Comparison of ENCODE assay signal across 8 mouse cellular contexts in the genomic region with DNA sequence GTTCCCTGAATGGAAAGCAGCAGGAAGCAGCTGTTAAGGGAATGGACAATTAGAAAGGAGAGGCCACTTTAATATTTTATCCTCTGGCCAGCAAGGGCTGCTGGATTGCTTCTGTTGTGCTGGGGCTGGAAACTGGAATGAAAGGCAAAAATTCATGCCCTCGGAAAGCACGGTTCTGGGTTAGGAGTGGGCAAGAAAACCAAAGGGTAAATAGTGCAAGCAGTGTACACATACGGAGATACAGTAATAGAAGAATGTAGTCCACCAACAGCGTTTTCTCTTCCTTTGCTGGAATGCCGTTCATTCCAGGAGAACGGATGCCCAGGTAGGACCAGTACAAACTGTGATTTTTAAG. TPM values are rescaled to one million over a fixed set of nuclear protein-coding genes. Genes with fewer than 3 reads are reported as not detected.
DNase-seq lines count a peak whose midpoint lies in the region; ATAC-seq and TF ChIP-seq lines count a peak whose summit lies in the region.
"Had no signal": no experiment of that assay in that cellular context is flagged by ENCODE, and none has a peak within 500 bp of the region (broad histone marks: within the 10 kb centered on the region; RNA-seq: fewer than 3 reads in every experiment).

No protein-coding gene starts in this region.

- no peaks in the 10 kb centered on the region for H3K27me3 ChIP-seq in kidney, embryonic 14.5 days (ENCODE audit: control insufficient read depth, insufficient read depth, low read length)
- no peaks in the 10 kb centered on the region for H3K27me3 ChIP-seq in embryonic facial prominence, embryonic 15.5 days
- no peaks in the 10 kb centered on the region for H3K27me3 ChIP-seq in forebrain, embryonic 16.5 days (replicated peaks; ENCODE audit: control insufficient read depth, insufficient read depth, low read length)
- no peaks in the 10 kb centered on the region for H3K27me3 ChIP-seq in midbrain, embryonic 15.5 days (replicated peaks)
- no peaks in the 10 kb centered on the region for H3K27me3 ChIP-seq in thymus, adult 2 months (ENCODE audit: control insufficient read depth, insufficient read depth, low read length)

- H3K4me3 ChIP-seq in kidney, embryonic 14.5 days (ENCODE audit: low read length), result no peak overlapping the region
- no peak overlapping the region for H3K4me3 ChIP-seq in embryonic facial prominence, embryonic 15.5 days (replicated peaks)
- H3K4me3 ChIP-seq in forebrain, embryonic 16.5 days (replicated peaks; ENCODE audit: low read length), result no peak overlapping the region
- H3K4me3 ChIP-seq in midbrain, embryonic 15.5 days, result no peak overlapping the region
- H3K4me3 ChIP-seq in thymus, adult 2 months (ENCODE audit: control insufficient read depth, insufficient read depth, low read length), result no peak overlapping the region

- DNase-seq in kidney, postnatal 14 days, result no peak
- no peak for DNase-seq in thymus, adult 2 months
- no peak for DNase-seq in thymus, postnatal 25 days

- ATAC-seq in kidney, embryonic 14.5 days (ENCODE audit: low FRiP score, low TSS enrichment), result no peak
- no peak for ATAC-seq in embryonic facial prominence, embryonic 15.5 days (ENCODE audit: insufficient number of reproducible peaks, low FRiP score, low TSS enrichment, low read depth)
- no peak; the same call in 1 of the 2 replicates for ATAC-seq in forebrain, embryonic 16.5 days
- peak; percentile 53; the same call in 1 of the 2 replicates for ATAC-seq in midbrain, embryonic 15.5 days (replicated peaks)

- H3K4me1 ChIP-seq in kidney, embryonic 14.5 days (ENCODE audit: control insufficient read depth, insufficient read depth, low read length), result peaks cover 18% of the 10 kb centered on the region
- H3K4me1 ChIP-seq in embryonic facial prominence, embryonic 15.5 days, result peaks cover 27% of the 10 kb centered on the region
- peaks cover 9% of the 10 kb centered on the region for H3K4me1 ChIP-seq in forebrain, embryonic 16.5 days (replicated peaks; ENCODE audit: control insufficient read depth, insufficient read depth, low read length)
- peaks cover 9% of the 10 kb centered on the region; the same call in 1 of the 2 replicates for H3K4me1 ChIP-seq in midbrain, embryonic 15.5 days
- peaks cover 12% of the 10 kb centered on the region; the same call in 1 of the 2 replicates for H3K4me1 ChIP-seq in thymus, adult 2 months (replicated peaks; ENCODE audit: control insufficient read depth, insufficient read depth, low read length)

- no peak for TF ChIP-seq CTCF in thymus, adult 2 months (IDR thresholded peaks at IDR 0.05; ENCODE audit: borderline replicate concordance, control insufficient read depth, extremely low read depth, insufficient read depth, low read length, poor library complexity)

- H3K9ac ChIP-seq in kidney, embryonic 14.5 days (ENCODE audit: low read depth, low read length), result no peak overlapping the region
- H3K9ac ChIP-seq in embryonic facial prominence, embryonic 15.5 days, result no peak overlapping the region
- H3K9ac ChIP-seq in forebrain, embryonic 16.5 days (replicated peaks; ENCODE audit: low read depth, low read length), result no peak overlapping the region
- peak overlapping the region; percentile 18; the same call in 1 of the 2 replicates for H3K9ac ChIP-seq in midbrain, embryonic 15.5 days
- H3K9ac ChIP-seq: liver, embryonic 14.5 days had no signal

- H3K27ac ChIP-seq in kidney, embryonic 14.5 days (ENCODE audit: low read depth, low read length), result peak overlapping the region; percentile 60; the same call in 1 of the 2 replicates
- peak overlapping the region; percentile 79 for H3K27ac ChIP-seq in embryonic facial prominence, embryonic 15.5 days (replicated peaks)
- peak overlapping the region; percentile 30 for H3K27ac ChIP-seq in forebrain, embryonic 16.5 days (ENCODE audit: low read length)
- H3K27ac ChIP-seq in midbrain, embryonic 15.5 days, result peak overlapping the region; percentile 63
- no peak overlapping the region for H3K27ac ChIP-seq in thymus, adult 2 months (ENCODE audit: control insufficient read depth, insufficient read depth, low read length)
- H3K27ac ChIP-seq: liver, embryonic 14.5 days had no signal

- H3K4me2 ChIP-seq in kidney, embryonic 14.5 days (replicated peaks; ENCODE audit: low read depth, low read length), result no peak overlapping the region
- no peak overlapping the region for H3K4me2 ChIP-seq in embryonic facial prominence, embryonic 15.5 days (replicated peaks)
- no peak overlapping the region for H3K4me2 ChIP-seq in forebrain, embryonic 16.5 days (ENCODE audit: low read length)
- no peak overlapping the region for H3K4me2 ChIP-seq in midbrain, embryonic 15.5 days

- 85% methylated on average over 6 of the region's 6 CpGs for WGBS in kidney, embryonic 14.5 days
- WGBS in embryonic facial prominence, embryonic 15.5 days, result 56% methylated on average over 6 of the region's 6 CpGs
- 64% methylated on average over 6 of the region's 6 CpGs for WGBS in forebrain, embryonic 16.5 days
- 62% methylated on average over 6 of the region's 6 CpGs for WGBS in midbrain, embryonic 15.5 days
- 94% methylated on average over 6 of the region's 6 CpGs for WGBS in thymus, adult 2 months

- H3K9me3 ChIP-seq in kidney, embryonic 14.5 days (ENCODE audit: control insufficient read depth, low read length), result peaks cover 8% of the 10 kb centered on the region; the same call in 1 of the 2 replicates
- no peaks in the 10 kb centered on the region for H3K9me3 ChIP-seq in embryonic facial prominence, embryonic 15.5 days (replicated peaks)
- H3K9me3 ChIP-seq in forebrain, embryonic 16.5 days (ENCODE audit: control insufficient read depth, low read length), result no peaks in the 10 kb centered on the region
- no peaks in the 10 kb centered on the region for H3K9me3 ChIP-seq in midbrain, embryonic 15.5 days

- TF ChIP-seq POLR2A in thymus, adult 2 months (IDR thresholded peaks at IDR 0.05; ENCODE audit: control insufficient read depth, extremely low read depth, insufficient read depth, low read length, poor library complexity), result no peak

- H3K36me3 ChIP-seq in kidney, embryonic 14.5 days (ENCODE audit: control insufficient read depth, insufficient read depth, low read length), result no peaks in the 10 kb centered on the region
- H3K36me3 ChIP-seq in embryonic facial prominence, embryonic 15.5 days, result no peaks in the 10 kb centered on the region
- no peaks in the 10 kb centered on the region for H3K36me3 ChIP-seq in forebrain, embryonic 16.5 days (ENCODE audit: control insufficient read depth, insufficient read depth)
- H3K36me3 ChIP-seq in midbrain, embryonic 15.5 days (replicated peaks), result no peaks in the 10 kb centered on the region
- no peaks in the 10 kb centered on the region for H3K36me3 ChIP-seq in thymus, adult 2 months (ENCODE audit: control insufficient read depth, insufficient read depth, low read length)

RNA-seq across cellular contexts. Expression of gene Zfr, which starts 50.8 kb away (rescaled TPM):
- polyA plus RNA-seq in kidney, embryonic 14.5 days (2014; fragmentation: Nextera tagmentation; extraction: Ambion mirVana), result 83.8 and 154 TPM in 2 replicates
- polyA plus RNA-seq in embryonic facial prominence, embryonic 15.5 days (2015; fragmentation: Nextera tagmentation; extraction: Ambion mirVana), result 114 and 129 TPM in 2 replicates
- polyA plus RNA-seq in forebrain, embryonic 16.5 days (2015; fragmentation: Nextera tagmentation; extraction: Ambion mirVana), result 124 and 142 TPM in 2 replicates
- 176 and 180 TPM in 2 replicates for polyA plus RNA-seq in midbrain, embryonic 15.5 days (2015; fragmentation: Nextera tagmentation; extraction: Ambion mirVana)
- polyA plus RNA-seq in thymus, adult 2 months (2012; rRNA removed), result 218 and 232 TPM in 2 replicates
